32 mouse cellular contexts compared by ENCODE assay signal in the genomic region with DNA sequence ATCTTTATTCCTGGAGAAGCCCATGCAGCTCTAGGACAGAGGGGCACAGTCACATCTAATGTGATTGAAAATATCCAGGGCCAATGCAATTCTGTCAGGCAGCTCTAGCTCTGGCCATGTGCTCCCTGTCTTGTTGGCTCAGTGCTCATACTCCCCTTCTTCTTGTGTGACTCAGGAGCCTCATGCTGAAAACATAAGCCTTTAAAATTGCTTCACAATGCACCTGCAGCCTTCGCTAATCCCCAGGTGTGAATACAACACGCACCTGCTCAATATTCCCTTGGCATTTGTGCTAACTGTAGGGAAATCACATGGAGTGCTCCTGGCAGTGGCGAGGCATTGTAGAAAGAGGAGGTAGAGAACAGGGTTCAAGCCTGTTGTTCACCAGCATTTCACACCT.
"Had no signal": no experiment of that assay in that cellular context is flagged by ENCODE, and none has a peak within 500 bp of the region (broad histone marks: within the 10 kb centered on the region; RNA-seq: fewer than 3 reads in every experiment).

No protein-coding gene starts in this region.

- H3K27me3 ChIP-seq: liver, embryonic 12.5 days; liver, embryonic 13.5 days; liver, embryonic 15.5 days; lung, embryonic 15.5 days; megakaryocyte, embryonic 14.5 days; midbrain, embryonic 12.5 days; midbrain, embryonic 13.5 days; neural tube, embryonic 12.5 days had no signal

- DNase-seq: left cerebral cortex, postnatal 4 days; liver; liver, embryonic 13.5 days; liver, postnatal 0 days; lung, adult 18-20 months; lung, adult 2 months; lung, embryonic 14.5 days; lung, postnatal 10 days; lung, postnatal 14 days; lung, postnatal 36 days; lung, postnatal 4 days; midbrain, embryonic 14.5 days had no signal

- H3K4me1 ChIP-seq: limb, embryonic 12.5 days; limb, embryonic 13.5 days; limb, embryonic 15.5 days; liver, embryonic 12.5 days; liver, embryonic 13.5 days; liver, embryonic 15.5 days; lung, embryonic 15.5 days; megakaryocyte, embryonic 14.5 days; neural tube, embryonic 12.5 days had no signal

- H3K27ac ChIP-seq: limb, embryonic 10.5 days; limb, embryonic 12.5 days; limb, embryonic 13.5 days; limb, embryonic 15.5 days; liver, embryonic 12.5 days; liver, embryonic 13.5 days; liver, embryonic 14.5 days; liver, embryonic 15.5 days; lung, embryonic 15.5 days; macrophage; midbrain, embryonic 10.5 days; midbrain, embryonic 12.5 days; midbrain, embryonic 13.5 days; midbrain, embryonic 15.5 days; neural tube, embryonic 12.5 days had no signal

- H3K36me3 ChIP-seq: limb, embryonic 10.5 days; limb, embryonic 12.5 days; limb, embryonic 13.5 days; limb, embryonic 15.5 days; liver, embryonic 12.5 days; liver, embryonic 13.5 days; liver, embryonic 15.5 days; lung, embryonic 15.5 days; midbrain, embryonic 10.5 days; midbrain, embryonic 12.5 days; midbrain, embryonic 13.5 days; midbrain, embryonic 15.5 days; neural tube, embryonic 12.5 days had no signal

- ATAC-seq: liver, embryonic 12.5 days; liver, postnatal 0 days; lung, postnatal 0 days; midbrain, embryonic 13.5 days; midbrain, embryonic 15.5 days; midbrain, embryonic 16.5 days had no signal

- H3K4me3 ChIP-seq: limb, embryonic 10.5 days; limb, embryonic 12.5 days; limb, embryonic 13.5 days; limb, embryonic 15.5 days; liver, embryonic 12.5 days; liver, embryonic 13.5 days; liver, embryonic 15.5 days; lung, embryonic 15.5 days; megakaryocyte, embryonic 14.5 days; midbrain, embryonic 10.5 days; midbrain, embryonic 12.5 days; midbrain, embryonic 13.5 days; midbrain, embryonic 15.5 days; myocyte; neural tube, embryonic 12.5 days had no signal

- H3K9ac ChIP-seq: limb, embryonic 12.5 days; limb, embryonic 13.5 days; limb, embryonic 15.5 days; liver, embryonic 12.5 days; liver, embryonic 13.5 days; liver, embryonic 14.5 days; liver, embryonic 15.5 days; liver, postnatal 0 days; lung, embryonic 14.5 days; lung, embryonic 15.5 days; midbrain, embryonic 12.5 days; midbrain, embryonic 13.5 days; midbrain, embryonic 15.5 days; neural tube, embryonic 12.5 days had no signal

- H3K4me2 ChIP-seq: limb, embryonic 12.5 days; limb, embryonic 13.5 days; limb, embryonic 15.5 days; liver, embryonic 11.5 days; liver, embryonic 12.5 days; liver, embryonic 13.5 days; liver, embryonic 15.5 days; lung, embryonic 14.5 days; lung, embryonic 15.5 days; midbrain, embryonic 11.5 days; midbrain, embryonic 12.5 days; midbrain, embryonic 13.5 days; midbrain, embryonic 15.5 days; neural tube, embryonic 12.5 days had no signal

- H3K9me3 ChIP-seq: limb, embryonic 10.5 days; limb, embryonic 12.5 days; limb, embryonic 13.5 days; limb, embryonic 15.5 days; liver, embryonic 12.5 days; liver, embryonic 13.5 days; liver, embryonic 15.5 days; lung, embryonic 15.5 days; megakaryocyte, embryonic 14.5 days; midbrain, embryonic 10.5 days; midbrain, embryonic 12.5 days; midbrain, embryonic 13.5 days; midbrain, embryonic 15.5 days; neural tube, embryonic 12.5 days had no signal
